Mouse (Mus musculus) fibroblast of lung, adult 2 months (primary cell): ENCODE results near the gene Fdx1.

ENCODE experiments used
- DNase-seq: peaks from one replicate; pipeline ENCODE4 v3.0.0-alpha.2; 2011; ENCODE audit warnings: low read depth

The Fdx1 gene

DNA sequence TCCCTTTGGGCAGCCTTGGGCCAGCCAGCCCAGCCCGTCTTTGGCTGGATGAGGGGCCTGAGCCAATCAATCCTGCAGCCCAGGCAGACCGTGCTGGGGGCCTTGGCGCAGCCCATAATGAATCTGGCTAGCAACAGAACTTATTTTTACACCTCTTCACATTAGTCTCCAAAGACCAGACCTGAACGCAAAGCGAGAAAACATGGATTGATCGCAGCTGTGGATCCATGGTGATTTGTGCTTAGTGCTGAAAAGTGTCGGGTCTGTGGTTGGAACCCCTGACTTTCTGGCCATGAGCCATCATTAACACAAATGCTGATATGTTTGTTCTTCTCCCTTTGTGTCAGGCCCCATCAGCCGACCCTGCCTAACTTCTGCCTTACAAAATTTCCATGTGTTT lies 56.4 kb downstream of the Fdx1 start:
- no peak for DNase-seq
